Mouse (Mus musculus) liver, adult 2 months (tissue): ENCODE results near the gene Secisbp2l. TPM values are rescaled to one million over a fixed set of nuclear protein-coding genes. Genes with fewer than 3 reads are reported as not detected.

ENCODE experiments used
- DNase-seq: peaks from one replicate; pipeline ENCODE4 v3.0.0-alpha.2; 2011; ENCODE audit warnings: low read depth, low spot score; ENCODE audit errors: extremely low read depth
- H3K27ac ChIP-seq: fragments of 200-500 bp; replicated peaks from 2 replicates; pipeline ENCODE4 v1.5.1; 2012; ENCODE audit warnings: low read depth, mild to moderate bottlenecking, control low read depth, inconsistent platforms, low read length; ENCODE audit not compliant: insufficient read depth
- H3K27me3 ChIP-seq: fragments of 200-500 bp; 2 replicates; pipeline ENCODE4 v1.6.1; 2012; ENCODE audit warnings: mild to moderate bottlenecking, moderate library complexity, low read length, inconsistent platforms; ENCODE audit not compliant: control insufficient read depth, insufficient read depth
- H3K36me3 ChIP-seq: fragments of 200-500 bp; 2 replicates; pipeline ENCODE4 v1.6.1; 2012; ENCODE audit warnings: low read length, inconsistent platforms; ENCODE audit not compliant: control insufficient read depth, insufficient read depth
- H3K4me1 ChIP-seq: fragments of 200-500 bp; 2 replicates; pipeline ENCODE4 v1.6.1; 2011; ENCODE audit warnings: low read length; ENCODE audit not compliant: control insufficient read depth, insufficient read depth
- H3K4me3 ChIP-seq: fragments of 200-500 bp; 2 replicates; pipeline ENCODE4 v1.5.1; 2011; ENCODE audit warnings: low read depth, mild to moderate bottlenecking, control low read depth, low read length, moderate library complexity; ENCODE audit not compliant: insufficient read depth
- H3K79me2 ChIP-seq: fragments of 200-500 bp; 2 replicates; pipeline ENCODE4 v1.6.1; 2012; ENCODE audit warnings: inconsistent platforms, mild to moderate bottlenecking, low read length, moderate library complexity; ENCODE audit not compliant: control insufficient read depth, insufficient read depth
- H3K9ac ChIP-seq: fragments of 200-500 bp; 2 replicates; pipeline ENCODE4 v1.6.1; 2012; ENCODE audit warnings: low read depth, mild to moderate bottlenecking, control low read depth, inconsistent platforms, low read length
- CTCF ChIP-seq: fragments of 200-500 bp; IDR thresholded peaks from 2 replicates; pipeline ENCODE4 v1.5.1; 2011; ENCODE audit warnings: low read depth, low read length, control low read depth
- POLR2A ChIP-seq: fragments of 200-500 bp; IDR thresholded peaks from 2 replicates; pipeline ENCODE4 v1.6.1; 2011; ENCODE audit warnings: low read length, control low read depth; ENCODE audit not compliant: insufficient read depth; ENCODE audit errors: extremely low read depth
- WGBS: fragments of 180-500 bp; shearing (Covaris S2); methylation state at CpG from one replicate; pipeline ENCODE4 v1.1.7; 2018; 5-methylcytosine and 5-hydroxymethylcytosine counted together
- polyA plus RNA-seq: library from polyadenylated mRNA; depleted of rRNA; stranded (reverse); fragments of >200 nt; gene quantifications from 2 replicates; pipeline ENCODE4 v1.2.3, GENCODE M21; 2012; rRNA removed
- total RNA-seq: library from RNA; depleted of rRNA; stranded (reverse); fragments of >200 nt; gene quantifications from 2 replicates; pipeline ENCODE4 v1.2.3, GENCODE M21; 2014; rRNA removed

Secisbp2l gene
- total RNA-seq (25.7 and 26.0 TPM in 2 replicates), polyA plus RNA-seq (7.5 and 8.0 TPM in 2 replicates)

GRCm38 (mm10) chr2:125782719-125783109 lies at the start of gene Secisbp2l:
Gene Secisbp2l (minus strand): TSS chr2:125782870.
- peak; percentile 77 for DNase-seq
- no peaks in the 10 kb centered on the region for H3K27me3 ChIP-seq
- peaks cover 20% of the 10 kb centered on the region; the same call in 1 of the 2 replicates for H3K79me2 ChIP-seq
- peaks cover 9% of the 10 kb centered on the region; the same call in 1 of the 2 replicates for H3K4me1 ChIP-seq
- H3K27ac ChIP-seq: peak within 1 kb of the TSS; percentile 82
- WGBS: under 1% methylated on average over 28 of the region's 28 CpGs
- peak within 1 kb of the TSS; percentile 98 for H3K4me3 ChIP-seq
- peaks cover 3% of the 10 kb centered on the region for H3K36me3 ChIP-seq
- TF ChIP-seq CTCF (no peak), POLR2A (peak; percentile 92)
- peak within 1 kb of the TSS; percentile 95 for H3K9ac ChIP-seq

DNA sequence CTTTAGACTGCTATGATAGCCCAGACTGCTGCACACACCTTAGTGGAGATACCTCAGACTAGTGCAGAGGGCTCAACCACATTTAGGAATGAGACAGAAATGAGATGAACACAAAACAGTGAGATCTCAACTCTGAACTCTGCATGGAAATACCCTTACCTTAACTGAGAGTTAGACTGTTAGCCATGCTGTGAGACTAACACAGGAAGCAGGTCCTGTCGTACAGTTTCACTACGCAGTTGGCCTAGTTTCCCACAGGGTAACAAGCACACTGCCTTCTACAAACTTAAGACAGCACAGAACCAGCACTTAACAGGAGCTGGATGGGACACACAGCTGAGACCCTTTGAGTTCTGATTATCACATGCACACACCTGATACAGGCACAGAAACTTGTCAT lies 47.3 kb upstream of the Secisbp2l start:
- H3K27ac ChIP-seq: no peak overlapping the region
- WGBS: 88% methylated on average over 2 of the region's 2 CpGs

DNA sequence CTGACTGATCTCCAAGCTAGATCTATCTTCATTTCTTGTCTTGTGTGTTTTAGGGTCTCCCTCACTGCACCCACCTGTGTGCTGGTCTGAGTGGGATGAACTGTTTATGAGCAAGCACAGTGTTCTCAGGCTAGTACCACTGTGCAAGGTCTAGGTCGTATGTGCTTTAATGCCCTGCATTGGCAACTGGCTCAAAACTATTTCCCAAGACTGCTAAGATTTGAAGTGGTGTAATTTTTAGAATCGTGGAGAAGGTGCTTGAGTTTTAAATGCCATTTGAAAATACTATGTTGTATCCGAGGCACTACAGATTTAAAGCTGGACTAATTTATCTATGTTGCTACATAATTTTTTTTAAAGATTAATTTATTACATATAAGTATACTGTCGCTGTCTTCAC lies 45.2 kb upstream of the Secisbp2l start:
- no peak for DNase-seq
- no peaks in the 10 kb centered on the region for H3K4me1 ChIP-seq
- TF ChIP-seq POLR2A (no peak), CTCF (no peak)
- WGBS: 80% methylated on average over 4 of the region's 4 CpGs
- no peak overlapping the region for H3K9ac ChIP-seq
- H3K27ac ChIP-seq: no peak overlapping the region
- peaks cover 21% of the 10 kb centered on the region for H3K36me3 ChIP-seq
- no peaks in the 10 kb centered on the region for H3K79me2 ChIP-seq
- no peak overlapping the region for H3K4me3 ChIP-seq
- H3K27me3 ChIP-seq: no peaks in the 10 kb centered on the region

More for the DNA sequence above, 47.3 kb upstream of the Secisbp2l start:
- Histone ChIP-seq H3K79me2 (no peaks in the 10 kb centered on the region), H3K9ac (no peak overlapping the region), H3K4me3 (no peak overlapping the region), H3K36me3 (peaks cover 38% of the 10 kb centered on the region), H3K27me3 (no peaks in the 10 kb centered on the region), H3K4me1 (no peaks in the 10 kb centered on the region)
- DNase-seq: no peak
- TF ChIP-seq CTCF (no peak), POLR2A (no peak)

GRCm38 (mm10) chr2:125826201-125826600 lies 43.5 kb upstream of the Secisbp2l start:
- WGBS: 54% methylated on average over 4 of the region's 4 CpGs

GRCm38 (mm10) chr2:125820397-125820796 lies 37.7 kb upstream of the Secisbp2l start:
- H3K36me3 ChIP-seq: no peaks in the 10 kb centered on the region
- H3K9ac ChIP-seq: no peak overlapping the region
- TF ChIP-seq CTCF (no peak), POLR2A (no peak)
- peak; percentile 96 for DNase-seq
- H3K27me3 ChIP-seq: no peaks in the 10 kb centered on the region
- H3K27ac ChIP-seq: no peak overlapping the region
- no peak overlapping the region for H3K4me3 ChIP-seq
- no peaks in the 10 kb centered on the region for H3K79me2 ChIP-seq
- WGBS: 22% methylated on average over 4 of the region's 4 CpGs
- H3K4me1 ChIP-seq: peaks cover 3% of the 10 kb centered on the region; the same call in 1 of the 2 replicates

More at GRCm38 (mm10) chr2:125826201-125826600, 43.5 kb upstream of the Secisbp2l start:
- Histone ChIP-seq H3K27me3 (no peaks in the 10 kb centered on the region), H3K79me2 (no peaks in the 10 kb centered on the region), H3K36me3 (peaks cover 9% of the 10 kb centered on the region; the same call in 1 of the 2 replicates), H3K27ac (no peak overlapping the region), H3K4me1 (no peaks in the 10 kb centered on the region), H3K4me3 (no peak overlapping the region), H3K9ac (no peak overlapping the region)
- DNase-seq: no peak
- TF ChIP-seq POLR2A (no peak), CTCF (no peak)

GRCm38 (mm10) chr2:125813972-125814595 lies 31.4 kb upstream of the Secisbp2l start:
- WGBS: 80% methylated on average over 9 of the region's 9 CpGs
- H3K9ac ChIP-seq: no peak overlapping the region
- no peaks in the 10 kb centered on the region for H3K4me1 ChIP-seq
- no peaks in the 10 kb centered on the region for H3K36me3 ChIP-seq
- no peaks in the 10 kb centered on the region for H3K27me3 ChIP-seq
- H3K27ac ChIP-seq: no peak overlapping the region
- H3K79me2 ChIP-seq: no peaks in the 10 kb centered on the region
- no peak for TF ChIP-seq CTCF
- no peak for TF ChIP-seq POLR2A
- no peak overlapping the region for H3K4me3 ChIP-seq
- DNase-seq: no peak
